Mouse (Mus musculus) macrophage (primary cell): ENCODE data around the gene Myo5a. TPM values are rescaled to one million over a fixed set of nuclear protein-coding genes. Genes with fewer than 3 reads are reported as not detected.
"Not testable (repeated sequence)": the region's sequence is repeated elsewhere in the genome, so short reads cannot be mapped to it uniquely, and the experiment has no call there.

ENCODE experiments used
- H3K27ac ChIP-seq: fragments of 350-480 bp; formaldehyde crosslinking; 2 replicates; pipeline ENCODE4 v1.9.0; 2021
- H3K36me3 ChIP-seq: fragments of 350-480 bp; formaldehyde crosslinking; 2 replicates; pipeline ENCODE4 v1.9.0; 2021; ENCODE audit errors: inconsistent target
- H3K4me3 ChIP-seq: fragments of 350-480 bp; formaldehyde crosslinking; 2 replicates; pipeline ENCODE4 v1.9.0; 2021; ENCODE audit errors: inconsistent target
- H3K79me2 ChIP-seq: fragments of 350-480 bp; formaldehyde crosslinking; 2 replicates; pipeline ENCODE4 v1.9.0; 2021; ENCODE audit errors: inconsistent target
- WGBS: methylation state at CpG from one replicate; pipeline ENCODE4 v1.1.7; 2026; ENCODE audit warnings: inconsistent platforms; ENCODE audit not compliant: missing documents; 5-methylcytosine and 5-hydroxymethylcytosine counted together
- polyA plus RNA-seq: library from polyadenylated mRNA; stranded (reverse); fragments of 250-400 nt; gene quantifications from 3 replicates; pipeline ENCODE4 v1.2.4, GENCODE M21; 2018; ENCODE audit warnings: inconsistent platforms

The Myo5a gene
- polyA plus RNA-seq, 1 experiment from 2014 or later: 945 TPM

GRCm38 (mm10) chr9:75236416-75237308 lies 165.8 kb downstream of the Myo5a start:
- Histone ChIP-seq H3K4me3 (no peak overlapping the region), H3K79me2 (no peaks in the 10 kb centered on the region), H3K27ac (no peak overlapping the region), H3K36me3 (no peaks in the 10 kb centered on the region)
- 91% methylated on average over 12 of the region's 12 CpGs for WGBS

- 92% methylated on average over 3 of the region's 3 CpGs for WGBS
- Histone ChIP-seq H3K36me3 (no peaks in the 10 kb centered on the region), H3K27ac (no peak overlapping the region), H3K79me2 (no peaks in the 10 kb centered on the region), H3K4me3 (no peak overlapping the region)
These were observed 167.4 kb downstream of the Myo5a start for GRCm38 (mm10) chr9:75238179-75238578.

GRCm38 (mm10) chr9:75243052-75243451 lies 172.2 kb downstream of the Myo5a start:
- no peak overlapping the region for H3K27ac ChIP-seq
- H3K79me2 ChIP-seq: no peaks in the 10 kb centered on the region
- no peak overlapping the region for H3K4me3 ChIP-seq
- no peaks in the 10 kb centered on the region for H3K36me3 ChIP-seq
- WGBS: 96% methylated on average over 4 of the region's 6 CpGs

- no peaks in the 10 kb centered on the region for H3K36me3 ChIP-seq
- 40% methylated on average over 5 of the region's 5 CpGs for WGBS
- H3K79me2 ChIP-seq: no peaks in the 10 kb centered on the region
- no peak overlapping the region for H3K27ac ChIP-seq
- H3K4me3 ChIP-seq: no peak overlapping the region
These were observed 173.1 kb downstream of the Myo5a start for GRCm38 (mm10) chr9:75243730-75244406.

- Histone ChIP-seq H3K79me2 (no peaks in the 10 kb centered on the region), H3K36me3 (no peaks in the 10 kb centered on the region), H3K4me3 (no peak overlapping the region), H3K27ac (no peak overlapping the region)
- 89% methylated on average over 4 of the region's 4 CpGs for WGBS
These were observed 173.7 kb downstream of the Myo5a start for GRCm38 (mm10) chr9:75244527-75244926.

- Histone ChIP-seq H3K27ac (no peak overlapping the region), H3K79me2 (no peaks in the 10 kb centered on the region), H3K36me3 (no peaks in the 10 kb centered on the region), H3K4me3 (no peak overlapping the region)
- 36% methylated on average over 13 of the region's 13 CpGs for WGBS
These were observed 175.5 kb downstream of the Myo5a start for GRCm38 (mm10) chr9:75246080-75246930.

- H3K36me3 ChIP-seq: no peaks in the 10 kb centered on the region
- no peak overlapping the region for H3K4me3 ChIP-seq
- H3K79me2 ChIP-seq: no peaks in the 10 kb centered on the region
- no peak overlapping the region for H3K27ac ChIP-seq
- 99% methylated on average over 6 of the region's 6 CpGs for WGBS
These were observed 177.1 kb downstream of the Myo5a start for GRCm38 (mm10) chr9:75247870-75248269.

GRCm38 (mm10) chr9:75248359-75248758 lies 177.5 kb downstream of the Myo5a start:
- Histone ChIP-seq H3K36me3 (no peaks in the 10 kb centered on the region), H3K79me2 (no peaks in the 10 kb centered on the region), H3K27ac (no peak overlapping the region), H3K4me3 (no peak overlapping the region)
- 64% methylated on average over 1 of the region's 1 CpGs for whole genome bisulfite sequencing

- no peak overlapping the region for H3K27ac ChIP-seq
- H3K79me2 ChIP-seq: no peaks in the 10 kb centered on the region
- no peak overlapping the region for H3K4me3 ChIP-seq
- no peaks in the 10 kb centered on the region for H3K36me3 ChIP-seq
These were observed 178.1 kb downstream of the Myo5a start for GRCm38 (mm10) chr9:75248874-75249273.

- 53% methylated on average over 6 of the region's 6 CpGs for WGBS
- not testable (repeated sequence) for H3K27ac ChIP-seq, H3K79me2 ChIP-seq, H3K36me3 ChIP-seq, H3K4me3 ChIP-seq
These were observed 182.3 kb downstream of the Myo5a start for GRCm38 (mm10) chr9:75253158-75253557.

- Histone ChIP-seq H3K36me3 (no peaks in the 10 kb centered on the region), H3K4me3 (no peak overlapping the region), H3K79me2 (no peaks in the 10 kb centered on the region), H3K27ac (no peak overlapping the region)
- 21% methylated on average over 3 of the region's 3 CpGs for WGBS
These were observed 183.0 kb downstream of the Myo5a start for GRCm38 (mm10) chr9:75253766-75254165.

- Histone ChIP-seq H3K36me3 (no peaks in the 10 kb centered on the region), H3K27ac (no peak overlapping the region), H3K79me2 (no peaks in the 10 kb centered on the region), H3K4me3 (no peak overlapping the region)
- WGBS: 31% methylated on average over 13 of the region's 13 CpGs
These were observed 183.6 kb downstream of the Myo5a start for GRCm38 (mm10) chr9:75254196-75254955.

- no peak overlapping the region for H3K27ac ChIP-seq
- H3K36me3 ChIP-seq: no peaks in the 10 kb centered on the region
- H3K4me3 ChIP-seq: no peak overlapping the region
- H3K79me2 ChIP-seq: no peaks in the 10 kb centered on the region
- 73% methylated on average over 14 of the region's 14 CpGs for WGBS
These were observed 185.2 kb downstream of the Myo5a start for GRCm38 (mm10) chr9:75255820-75256545.
